Mouse (Mus musculus) right cerebral cortex, adult 2 months (tissue): ENCODE data around the gene Abca15.
"Not testable (repeated sequence)": the region's sequence is repeated elsewhere in the genome, so short reads cannot be mapped to it uniquely, and the experiment has no call there.

Source experiments
- DNase-seq, 2 experiments: peaks; one replicate each; pipeline ENCODE4 v3.0.0; 2021 to 2022; ENCODE audit warnings: low spot score in 2 of 2

The Abca15 gene

GRCm38 (mm10) chr7:120328087-120328793, at the start of gene Abca15:
TSS of gene Abca15 (plus strand) at chr7:120328670.
- DNase-seq = peak in 1 of 2 experiments; percentile 8

- no peak for DNase-seq
Observed at GRCm38 (mm10) chr7:120285286-120285685, 43.2 kb upstream of the Abca15 start.

GRCm38 (mm10) chr7:120316086-120316485, 12.4 kb upstream of the Abca15 start:
- DNase-seq = peak in 1 of 2 experiments; percentile 27

- DNase-seq = no peak
Observed at GRCm38 (mm10) chr7:120322963-120323362, 5.5 kb upstream of the Abca15 start.

GRCm38 (mm10) chr7:120325911-120326310, 2.6 kb upstream of the Abca15 start:
- not testable (repeated sequence) for DNase-seq

- DNase-seq = peak; percentile 45 to 66
Observed at GRCm38 (mm10) chr7:120327220-120328073, 1.0 kb upstream of the Abca15 start.

- no peak for DNase-seq
Observed at GRCm38 (mm10) chr7:120361159-120361558, 32.7 kb downstream of the Abca15 start.

GRCm38 (mm10) chr7:120409447-120409846, 81.0 kb downstream of the Abca15 start, which contains the start of gene Abca16:
TSS of gene Abca16 (plus strand) at chr7:120409647.
- DNase-seq = no peak

- DNase-seq = no peak
Observed at GRCm38 (mm10) chr7:120412391-120412790, 83.9 kb downstream of the Abca15 start.

- DNase-seq = no peak
Observed at GRCm38 (mm10) chr7:120426625-120427024, 98.2 kb downstream of the Abca15 start.

- DNase-seq = no peak
Observed at GRCm38 (mm10) chr7:120431464-120431863, 103.0 kb downstream of the Abca15 start.
